Mouse (Mus musculus): ENCODE measurements around the gene Cyth4. TPM values are rescaled to one million over a fixed set of nuclear protein-coding genes. Genes with fewer than 3 reads are reported as not detected.

Cyth4 gene
- 3.8 and 4.8 TPM in 2 replicates for polyA plus RNA-seq (2016; fragmentation: Nextera tagmentation; extraction: Ambion mirVana)

GRCm38 (mm10) chr15:78596914-78597313, at the start of gene Cyth4:
TSS of gene Cyth4 (plus strand) at chr15:78597047.
- no peak within 1 kb of the TSS for H3K9ac ChIP-seq

GRCm38 (mm10) chr15:78547415-78548335, 49.2 kb upstream of the Cyth4 start:
- peak overlapping the region; percentile 16; the same call in 1 of the 2 replicates for H3K27ac ChIP-seq (ENCODE audit: poor library complexity, severe bottlenecking)
- H3K9ac ChIP-seq = peak overlapping the region; percentile 6; the same call in 1 of the 2 replicates
- peaks cover 34% of the 10 kb centered on the region for H3K27me3 ChIP-seq (replicated peaks)
- ATAC-seq (ENCODE audit: insufficient number of reproducible peaks, low FRiP score) = no peak
- no peak overlapping the region for H3K4me2 ChIP-seq
- H3K4me1 ChIP-seq (replicated peaks) = peaks cover 23% of the 10 kb centered on the region
- WGBS = 40% methylated on average over 5 of the region's 5 CpGs
- H3K4me3 ChIP-seq = no peak overlapping the region
- peaks cover 16% of the 10 kb centered on the region; the same call in 1 of the 2 replicates for H3K9me3 ChIP-seq (replicated peaks)
- no peaks in the 10 kb centered on the region for H3K36me3 ChIP-seq

More at GRCm38 (mm10) chr15:78596914-78597313, at the start of gene Cyth4:
- Histone ChIP-seq H3K27me3 (replicated peaks) (0 out of 2 replicates have a peak, but pooled peaks cover 12% of the 10 kb centered on the region), H3K4me3 (no peak within 1 kb of the TSS), H3K4me2 (no peak within 1 kb of the TSS), H3K4me1 (replicated peaks) (no peaks in the 10 kb centered on the region), H3K9me3 (replicated peaks) (no peaks in the 10 kb centered on the region), H3K36me3 (no peaks in the 10 kb centered on the region), H3K27ac (ENCODE audit: poor library complexity, severe bottlenecking) (no peak within 1 kb of the TSS)
- WGBS = 71% methylated on average over 7 of the region's 7 CpGs
- ATAC-seq (ENCODE audit: insufficient number of reproducible peaks, low FRiP score) = 0 out of 2 replicates have a peak, but pooled peaks have one; percentile 36

DNA sequence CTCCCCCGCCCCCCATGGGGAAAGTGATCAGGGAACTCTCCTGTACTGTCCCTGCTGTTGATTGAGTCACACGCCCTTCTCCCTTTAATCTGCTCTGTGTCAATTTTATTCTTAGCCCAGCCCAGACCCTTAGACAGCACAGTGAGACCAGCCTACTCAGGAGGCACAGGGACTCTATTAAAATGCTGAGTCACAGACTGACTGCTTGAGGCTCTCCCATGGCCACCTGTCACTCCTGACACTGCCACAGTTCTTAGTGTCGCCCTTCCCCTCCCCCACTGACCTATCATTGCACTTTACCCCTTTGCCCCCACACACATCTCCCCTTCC, 48.5 kb upstream of the Cyth4 start:
- ATAC-seq (ENCODE audit: insufficient number of reproducible peaks, low FRiP score) = no peak
- peaks cover 30% of the 10 kb centered on the region for H3K27me3 ChIP-seq (replicated peaks)
- H3K4me1 ChIP-seq (replicated peaks) = peaks cover 17% of the 10 kb centered on the region
- H3K27ac ChIP-seq (ENCODE audit: poor library complexity, severe bottlenecking) = peak overlapping the region; percentile 16; the same call in 1 of the 2 replicates
- 34% methylated on average over 3 of the region's 3 CpGs for WGBS
- no peak overlapping the region for H3K4me2 ChIP-seq
- H3K36me3 ChIP-seq = no peaks in the 10 kb centered on the region
- peaks cover 20% of the 10 kb centered on the region; the same call in 1 of the 2 replicates for H3K9me3 ChIP-seq (replicated peaks)
- H3K9ac ChIP-seq = peak overlapping the region; percentile 6; the same call in 1 of the 2 replicates
- H3K4me3 ChIP-seq = no peak overlapping the region

DNA sequence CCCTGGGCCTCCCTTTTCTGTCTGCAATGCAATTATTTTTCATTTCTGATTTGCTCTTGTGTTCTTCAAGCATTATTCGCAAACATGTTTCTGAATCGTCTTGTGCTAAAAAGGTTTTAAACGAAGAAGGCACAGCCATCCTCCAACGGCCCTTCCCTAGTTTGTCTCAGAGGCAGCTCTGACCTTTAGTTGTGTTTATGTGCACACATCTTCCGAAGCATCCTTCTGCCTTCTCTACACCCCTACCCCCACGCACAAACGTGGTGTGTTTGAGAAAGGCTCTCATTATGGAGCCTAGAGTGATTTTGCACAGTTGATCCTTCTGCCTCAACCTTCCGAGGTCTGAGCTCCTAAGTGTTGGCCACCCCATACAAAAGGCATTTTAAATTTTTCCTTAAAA, 48.1 kb upstream of the Cyth4 start:
- H3K36me3 ChIP-seq = no peaks in the 10 kb centered on the region
- H3K27ac ChIP-seq (ENCODE audit: poor library complexity, severe bottlenecking) = no peak overlapping the region
- no peak overlapping the region for H3K4me3 ChIP-seq
- H3K9me3 ChIP-seq (replicated peaks) = peaks cover 20% of the 10 kb centered on the region; the same call in 1 of the 2 replicates
- 71% methylated on average over 8 of the region's 8 CpGs for WGBS
- no peak overlapping the region for H3K9ac ChIP-seq
- H3K4me1 ChIP-seq (replicated peaks) = peaks cover 17% of the 10 kb centered on the region
- no peak overlapping the region for H3K4me2 ChIP-seq
- ATAC-seq (ENCODE audit: insufficient number of reproducible peaks, low FRiP score) = no peak
- H3K27me3 ChIP-seq (replicated peaks) = peaks cover 26% of the 10 kb centered on the region

- no peak overlapping the region for H3K4me3 ChIP-seq
- H3K4me2 ChIP-seq = no peak overlapping the region
- no peak overlapping the region for H3K27ac ChIP-seq (ENCODE audit: poor library complexity, severe bottlenecking)
- H3K4me1 ChIP-seq (replicated peaks) = peaks cover 17% of the 10 kb centered on the region
- H3K9me3 ChIP-seq (replicated peaks) = peaks cover 20% of the 10 kb centered on the region; the same call in 1 of the 2 replicates
- H3K36me3 ChIP-seq = no peaks in the 10 kb centered on the region
- WGBS = 67% methylated on average over 4 of the region's 4 CpGs
- H3K27me3 ChIP-seq (replicated peaks) = peaks cover 20% of the 10 kb centered on the region
- no peak for ATAC-seq (ENCODE audit: insufficient number of reproducible peaks, low FRiP score)
- H3K9ac ChIP-seq = no peak overlapping the region
Measured at GRCm38 (mm10) chr15:78549189-78549734, 47.6 kb upstream of the Cyth4 start.

DNA sequence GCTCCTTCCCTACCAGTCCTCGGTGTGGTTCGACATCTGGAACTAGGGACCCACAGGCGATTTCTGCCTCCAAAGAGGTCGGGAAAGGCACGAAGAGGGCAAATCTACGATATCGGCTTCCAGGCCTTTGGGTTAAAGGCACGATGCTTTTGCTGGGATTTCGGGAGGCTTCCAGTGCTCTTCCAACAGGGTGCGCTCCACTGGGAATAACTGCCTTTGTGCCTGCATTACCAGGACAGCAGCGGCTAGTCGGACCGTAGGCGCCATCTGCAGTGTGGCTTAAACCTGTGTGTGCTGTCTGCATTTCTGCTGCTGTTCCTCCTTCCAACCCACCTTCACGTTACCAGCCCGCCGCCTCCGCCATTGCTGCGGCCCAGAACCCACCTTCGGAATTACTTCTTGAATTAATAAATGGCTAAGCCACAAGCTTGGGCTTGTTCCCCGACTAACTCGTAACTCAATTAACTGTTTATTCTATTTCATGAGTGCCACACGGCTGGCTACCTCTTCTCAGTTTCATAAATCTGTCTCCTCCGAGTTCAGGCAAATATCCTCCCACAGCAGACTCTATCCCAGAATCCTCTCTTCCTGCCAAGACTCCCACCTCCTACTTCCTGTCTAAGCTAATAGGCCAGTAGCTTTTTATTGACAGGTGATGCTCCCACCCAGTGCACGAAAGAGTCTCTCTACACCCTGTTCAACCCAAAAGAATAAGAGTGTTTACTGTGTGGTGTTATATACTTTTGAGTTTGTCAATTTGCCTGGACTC, 42.1 kb upstream of the Cyth4 start:
- Histone ChIP-seq H3K27me3 (replicated peaks) (no peaks in the 10 kb centered on the region), H3K27ac (ENCODE audit: poor library complexity, severe bottlenecking) (no peak overlapping the region), H3K9me3 (replicated peaks) (peaks cover 20% of the 10 kb centered on the region; the same call in 1 of the 2 replicates), H3K4me2 (peak overlapping the region; percentile 41), H3K4me3 (peak overlapping the region; percentile 24), H3K36me3 (no peaks in the 10 kb centered on the region), H3K9ac (no peak overlapping the region), H3K4me1 (replicated peaks) (no peaks in the 10 kb centered on the region)
- ATAC-seq (ENCODE audit: insufficient number of reproducible peaks, low FRiP score) = no peak
- 55% methylated on average over 25 of the region's 25 CpGs for WGBS

DNA sequence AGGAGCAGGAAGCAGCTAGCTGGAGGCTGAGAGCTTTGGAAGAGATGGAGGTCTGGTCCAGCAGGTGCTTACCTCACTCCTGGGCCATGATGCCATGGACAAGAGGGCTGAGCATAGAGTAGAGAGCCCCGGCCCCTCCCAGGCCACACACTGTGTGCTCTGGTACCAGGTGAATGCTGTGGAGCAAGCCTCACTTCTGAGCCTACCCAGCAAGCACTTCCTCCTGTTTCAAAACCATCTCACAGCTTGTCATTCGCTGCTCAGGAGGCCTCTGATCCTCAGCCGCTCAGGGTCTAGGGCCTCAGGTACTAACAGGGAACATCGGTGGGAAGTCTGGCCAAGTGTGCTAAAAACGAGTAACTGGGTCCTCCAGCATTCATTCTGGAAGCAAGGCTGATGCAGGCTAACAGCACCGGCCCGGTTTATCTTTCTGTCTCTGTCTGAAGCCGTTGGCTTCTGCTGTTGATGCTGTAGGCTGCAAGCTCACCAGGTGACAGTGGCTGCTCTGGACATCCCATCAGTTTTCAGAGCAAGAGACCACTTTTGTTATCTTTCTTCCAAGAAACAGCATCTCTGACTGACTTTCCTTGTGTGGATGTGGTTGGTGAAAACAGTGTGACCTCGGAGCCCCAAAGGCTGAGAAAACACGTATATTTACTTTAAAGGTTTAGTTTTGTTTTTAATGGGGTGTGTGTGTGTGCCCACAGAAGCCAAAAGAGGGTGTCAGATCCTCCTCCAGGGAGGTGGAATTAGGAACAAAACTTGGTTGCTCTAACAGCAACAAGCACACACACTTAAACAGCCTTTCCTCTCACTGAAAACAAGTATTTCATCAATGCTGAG, 38.9 kb upstream of the Cyth4 start:
- H3K4me2 ChIP-seq = no peak overlapping the region
- H3K4me3 ChIP-seq = no peak overlapping the region
- no peaks in the 10 kb centered on the region for H3K27me3 ChIP-seq (replicated peaks)
- H3K4me1 ChIP-seq (replicated peaks) = no peaks in the 10 kb centered on the region
- 0 out of 2 replicates have a peak, but pooled peaks cover under 1% of the 10 kb centered on the region for H3K9me3 ChIP-seq (replicated peaks)
- 58% methylated on average over 10 of the region's 10 CpGs for WGBS
- H3K36me3 ChIP-seq = no peaks in the 10 kb centered on the region
- H3K27ac ChIP-seq (ENCODE audit: poor library complexity, severe bottlenecking) = no peak overlapping the region
- H3K9ac ChIP-seq = no peak overlapping the region
- no peak for ATAC-seq (ENCODE audit: insufficient number of reproducible peaks, low FRiP score)

DNA sequence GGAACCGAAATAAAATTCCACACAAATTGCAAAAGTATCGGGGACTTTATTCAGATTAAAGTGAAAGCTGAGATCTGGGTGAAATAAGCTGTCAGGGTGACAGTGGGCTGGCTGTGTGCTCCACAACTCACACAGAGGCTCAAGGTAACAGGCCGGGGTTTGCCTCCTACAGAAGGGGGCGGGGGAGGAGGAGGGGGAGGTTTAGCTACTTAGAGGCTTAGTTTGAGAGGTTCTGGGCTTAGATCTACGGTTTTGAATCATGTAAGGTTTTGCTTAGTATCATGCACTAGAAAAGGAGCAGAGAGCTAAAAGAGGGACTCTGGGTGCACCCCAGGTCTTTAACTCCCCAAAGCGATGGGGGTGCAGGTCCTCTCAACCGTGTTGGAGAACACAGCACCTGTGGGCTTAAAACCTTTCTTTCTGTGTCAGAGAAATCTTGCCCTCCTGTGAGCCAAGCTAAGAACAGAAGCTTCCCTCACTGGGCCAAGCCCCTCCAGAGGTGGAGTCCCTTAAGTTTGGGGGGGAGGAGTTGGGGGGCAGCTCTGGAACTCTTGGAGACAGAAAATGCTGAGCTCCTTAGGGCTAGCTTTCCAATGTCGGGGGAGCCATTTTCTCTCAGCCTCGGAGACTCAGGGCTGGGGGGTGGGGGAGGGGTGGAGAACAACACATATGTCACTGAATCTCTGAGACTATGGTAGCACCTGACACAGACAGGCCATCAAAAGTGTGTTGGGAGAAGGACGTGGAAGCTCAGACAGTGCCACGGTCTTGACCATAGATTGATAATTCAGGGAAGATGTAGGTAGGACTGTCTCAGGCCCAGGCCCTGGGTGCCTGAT, 37.5 kb upstream of the Cyth4 start:
- Histone ChIP-seq H3K9me3 (replicated peaks) (no peaks in the 10 kb centered on the region), H3K4me3 (no peak overlapping the region), H3K9ac (no peak overlapping the region), H3K27me3 (replicated peaks) (no peaks in the 10 kb centered on the region), H3K4me1 (replicated peaks) (peaks cover 5% of the 10 kb centered on the region; the same call in 1 of the 2 replicates), H3K27ac (ENCODE audit: poor library complexity, severe bottlenecking) (no peak overlapping the region), H3K36me3 (no peaks in the 10 kb centered on the region), H3K4me2 (no peak overlapping the region)
- no peak for ATAC-seq (ENCODE audit: insufficient number of reproducible peaks, low FRiP score)
- 65% methylated on average over 11 of the region's 11 CpGs for WGBS

DNA sequence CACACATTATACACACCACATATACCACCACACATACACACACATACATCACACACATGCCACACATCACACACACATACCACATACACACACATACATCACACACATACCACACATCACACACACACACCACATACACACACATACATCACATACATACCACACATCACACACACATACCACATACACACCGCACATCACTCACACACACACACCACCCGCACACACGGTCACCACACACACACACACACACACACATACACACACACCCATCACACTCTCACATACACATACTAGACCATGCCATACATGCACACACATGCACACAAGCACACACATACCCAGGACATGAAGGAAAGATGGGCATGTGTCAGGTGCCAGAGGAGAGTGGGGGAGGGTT, 33.5 kb upstream of the Cyth4 start:
- WGBS = 94% methylated on average over 3 of the region's 3 CpGs
- no peak overlapping the region for H3K27ac ChIP-seq (ENCODE audit: poor library complexity, severe bottlenecking)
- no peaks in the 10 kb centered on the region for H3K27me3 ChIP-seq (replicated peaks)
- no peak overlapping the region for H3K9ac ChIP-seq
- no peak overlapping the region for H3K4me3 ChIP-seq
- H3K36me3 ChIP-seq = no peaks in the 10 kb centered on the region
- peaks cover 5% of the 10 kb centered on the region; the same call in 1 of the 2 replicates for H3K4me1 ChIP-seq (replicated peaks)
- no peaks in the 10 kb centered on the region for H3K9me3 ChIP-seq (replicated peaks)
- ATAC-seq (ENCODE audit: insufficient number of reproducible peaks, low FRiP score) = no peak
- no peak overlapping the region for H3K4me2 ChIP-seq

Measured in heart, embryonic 12.5 days (tissue).